Mouse (Mus musculus) olfactory bulb, adult 2 months (tissue): ENCODE measurements around the gene Casp8ap2. TPM values are rescaled to one million over a fixed set of nuclear protein-coding genes. Genes with fewer than 3 reads are reported as not detected.

ENCODE experiments used
- H3K27ac ChIP-seq: fragments of 200-500 bp; 2 replicates; pipeline ENCODE4 v1.5.1; 2012; ENCODE audit warnings: low read depth, low read length; ENCODE audit not compliant: insufficient read depth
- H3K4me1 ChIP-seq: fragments of 200-500 bp; 2 replicates; pipeline ENCODE4 v1.6.1; 2012; ENCODE audit warnings: low read length; ENCODE audit not compliant: control insufficient read depth, insufficient read depth
- H3K4me3 ChIP-seq: fragments of 200-500 bp; 2 replicates; pipeline ENCODE4 v1.5.1; 2012; ENCODE audit warnings: mild to moderate bottlenecking, low read depth, low read length, moderate library complexity; ENCODE audit not compliant: insufficient read depth
- CTCF ChIP-seq: fragments of 200-500 bp; IDR thresholded peaks from 2 replicates; pipeline ENCODE4 v1.5.1; 2012; ENCODE audit warnings: low read depth, mild to moderate bottlenecking, low read length, moderate library complexity; ENCODE audit not compliant: insufficient read depth
- POLR2A ChIP-seq: fragments of 200-500 bp; IDR thresholded peaks from 2 replicates; pipeline ENCODE4 v1.6.1; 2012; ENCODE audit warnings: mild to moderate bottlenecking, low read depth, low read length, moderate library complexity; ENCODE audit not compliant: insufficient read depth
- WGBS: fragments of 180-500 bp; shearing (Covaris S2); methylation state at CpG from one replicate; pipeline ENCODE4 v1.1.7; 2018; 5-methylcytosine and 5-hydroxymethylcytosine counted together
- polyA plus RNA-seq: library from polyadenylated mRNA; stranded (reverse); fragments of >200 nt; gene quantifications from 2 replicates; pipeline ENCODE4 v1.2.4, GENCODE M21; 2012; ENCODE audit warnings: low replicate concordance; ENCODE audit not compliant: missing spikeins, insufficient read depth, insufficient read length

Casp8ap2 gene
- not detected in 2 replicates for polyA plus RNA-seq

- H3K27ac ChIP-seq = peak within 1 kb of the TSS; percentile 58; the same call in 1 of the 2 replicates
- TF ChIP-seq CTCF = no peak
- TF ChIP-seq POLR2A = peak; percentile 47; the same call in 1 of the 2 replicates
- no peaks in the 10 kb centered on the region for H3K4me1 ChIP-seq
- WGBS = under 1% methylated on average over 67 of the region's 67 CpGs
- peak within 1 kb of the TSS; percentile 81 for H3K4me3 ChIP-seq
These were observed at the start of gene Casp8ap2 for GRCm38 (mm10) chr4:32615034-32615881. Gene Casp8ap2 (plus strand): TSS chr4:32615451.

GRCm38 (mm10) chr4:32569054-32569453 lies 46.2 kb upstream of the Casp8ap2 start:
- Histone ChIP-seq H3K4me1 (peaks cover 7% of the 10 kb centered on the region), H3K4me3 (no peak overlapping the region), H3K27ac (no peak overlapping the region; the same call in 1 of the 2 replicates)
- 70% methylated on average over 4 of the region's 4 CpGs for WGBS
- TF ChIP-seq CTCF (no peak), POLR2A (no peak)

- no peak for TF ChIP-seq CTCF
- TF ChIP-seq POLR2A = no peak
These were observed 45.0 kb upstream of the Casp8ap2 start for GRCm38 (mm10) chr4:32569995-32570938.

GRCm38 (mm10) chr4:32570939-32571317 lies 44.3 kb upstream of the Casp8ap2 start:
- no peak overlapping the region for H3K27ac ChIP-seq
- TF ChIP-seq POLR2A = no peak
- TF ChIP-seq CTCF = no peak
- 81% methylated on average over 8 of the region's 8 CpGs for WGBS
- no peak overlapping the region for H3K4me3 ChIP-seq
- H3K4me1 ChIP-seq = peaks cover 7% of the 10 kb centered on the region

More at GRCm38 (mm10) chr4:32569995-32570938, 45.0 kb upstream of the Casp8ap2 start:
- H3K4me3 ChIP-seq = no peak overlapping the region
- 56% methylated on average over 17 of the region's 17 CpGs for WGBS
- H3K27ac ChIP-seq = no peak overlapping the region
- peaks cover 7% of the 10 kb centered on the region for H3K4me1 ChIP-seq

GRCm38 (mm10) chr4:32571441-32571840 lies 43.8 kb upstream of the Casp8ap2 start:
- TF ChIP-seq POLR2A (no peak), CTCF (no peak)
- H3K4me1 ChIP-seq = peaks cover 7% of the 10 kb centered on the region
- H3K4me3 ChIP-seq = no peak overlapping the region
- WGBS = 73% methylated on average over 3 of the region's 3 CpGs
- H3K27ac ChIP-seq = no peak overlapping the region

GRCm38 (mm10) chr4:32572118-32572517 lies 43.1 kb upstream of the Casp8ap2 start:
- peaks cover 7% of the 10 kb centered on the region for H3K4me1 ChIP-seq
- H3K27ac ChIP-seq = no peak overlapping the region
- TF ChIP-seq POLR2A (no peak), CTCF (no peak)
- 75% methylated on average over 1 of the region's 1 CpGs for WGBS
- no peak overlapping the region for H3K4me3 ChIP-seq

GRCm38 (mm10) chr4:32573586-32573985 lies 41.7 kb upstream of the Casp8ap2 start:
- TF ChIP-seq POLR2A (no peak), CTCF (no peak)
- Histone ChIP-seq H3K4me3 (no peak overlapping the region), H3K4me1 (peaks cover 7% of the 10 kb centered on the region), H3K27ac (no peak overlapping the region)
- 75% methylated on average over 5 of the region's 5 CpGs for WGBS

GRCm38 (mm10) chr4:32574604-32575003 lies 40.6 kb upstream of the Casp8ap2 start:
- TF ChIP-seq CTCF (no peak), POLR2A (no peak)
- 90% methylated on average over 1 of the region's 1 CpGs for WGBS

GRCm38 (mm10) chr4:32575165-32575564 lies 40.1 kb upstream of the Casp8ap2 start:
- no peak overlapping the region for H3K4me3 ChIP-seq
- 77% methylated on average over 9 of the region's 9 CpGs for WGBS
- H3K27ac ChIP-seq = no peak overlapping the region
- peaks cover 5% of the 10 kb centered on the region for H3K4me1 ChIP-seq
- TF ChIP-seq CTCF (no peak), POLR2A (no peak)

More at GRCm38 (mm10) chr4:32574604-32575003, 40.6 kb upstream of the Casp8ap2 start:
- Histone ChIP-seq H3K27ac (no peak overlapping the region), H3K4me1 (peaks cover 7% of the 10 kb centered on the region), H3K4me3 (no peak overlapping the region)
